Mouse (Mus musculus): ENCODE results near the gene Arg1. TPM values are rescaled to one million over a fixed set of nuclear protein-coding genes. Genes with fewer than 3 reads are reported as not detected.

Arg1 gene
- polyA plus RNA-seq, 1 experiment from 2014 or later, result 2.8 TPM

- no peak for ATAC-seq (ENCODE audit: low FRiP score, low read depth)
- H3K9me3 ChIP-seq, result no peaks in the 10 kb centered on the region
- no peak overlapping the region for H3K4me3 ChIP-seq
- no peaks in the 10 kb centered on the region for H3K4me1 ChIP-seq (replicated peaks)
- no peak overlapping the region for H3K9ac ChIP-seq
- no peaks in the 10 kb centered on the region for H3K36me3 ChIP-seq
- WGBS, result 94% methylated on average over 8 of the region's 8 CpGs
- H3K4me2 ChIP-seq, result no peak overlapping the region
- H3K27ac ChIP-seq (replicated peaks), result no peak overlapping the region
- H3K27me3 ChIP-seq, result no peaks in the 10 kb centered on the region
These were observed 24.3 kb upstream of the Arg1 start for GRCm38 (mm10) chr10:24951575-24951974.

DNA sequence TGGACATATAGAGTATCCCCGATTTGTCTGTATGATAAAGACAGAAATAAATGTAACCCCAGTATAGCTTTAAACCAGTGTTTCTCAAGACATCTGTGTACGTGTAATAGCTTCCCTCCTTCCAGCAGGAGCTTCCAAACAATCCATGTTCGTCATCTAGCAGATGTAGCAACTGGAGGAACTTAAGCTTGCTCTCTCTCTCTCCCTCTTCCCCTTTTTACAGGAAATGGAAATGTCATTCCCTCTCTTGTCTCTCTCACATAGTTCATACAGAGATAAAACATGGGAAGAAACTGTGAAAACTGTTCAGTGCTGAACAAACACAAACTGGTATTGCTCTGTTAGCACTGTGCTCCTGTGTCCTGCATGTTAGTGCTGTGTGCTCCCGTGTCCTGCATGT is 22.9 kb upstream of the Arg1 start:
- H3K4me3 ChIP-seq, result no peak overlapping the region
- no peak overlapping the region for H3K4me2 ChIP-seq
- no peak overlapping the region for H3K9ac ChIP-seq
- H3K4me1 ChIP-seq (replicated peaks), result no peaks in the 10 kb centered on the region
- H3K27me3 ChIP-seq, result no peaks in the 10 kb centered on the region
- no peak overlapping the region for H3K27ac ChIP-seq (replicated peaks)
- H3K9me3 ChIP-seq, result no peaks in the 10 kb centered on the region
- ATAC-seq (ENCODE audit: low FRiP score, low read depth), result no peak
- WGBS, result 82% methylated on average over 4 of the region's 4 CpGs
- no peaks in the 10 kb centered on the region for H3K36me3 ChIP-seq

GRCm38 (mm10) chr10:24948278-24948677 is 21.0 kb upstream of the Arg1 start:
- no peak for ATAC-seq (ENCODE audit: low FRiP score, low read depth)
- no peaks in the 10 kb centered on the region for H3K4me1 ChIP-seq (replicated peaks)
- no peaks in the 10 kb centered on the region for H3K27me3 ChIP-seq
- H3K27ac ChIP-seq (replicated peaks), result no peak overlapping the region
- no peaks in the 10 kb centered on the region for H3K36me3 ChIP-seq
- no peaks in the 10 kb centered on the region for H3K9me3 ChIP-seq
- H3K4me3 ChIP-seq, result no peak overlapping the region
- no peak overlapping the region for H3K9ac ChIP-seq
- no peak overlapping the region for H3K4me2 ChIP-seq
- WGBS, result 87% methylated on average over 8 of the region's 8 CpGs

GRCm38 (mm10) chr10:24947871-24948270 is 20.6 kb upstream of the Arg1 start:
- no peak for ATAC-seq (ENCODE audit: low FRiP score, low read depth)
- Histone ChIP-seq H3K4me2 (no peak overlapping the region), H3K9me3 (no peaks in the 10 kb centered on the region), H3K4me1 (replicated peaks) (no peaks in the 10 kb centered on the region), H3K36me3 (no peaks in the 10 kb centered on the region), H3K27ac (replicated peaks) (no peak overlapping the region), H3K4me3 (no peak overlapping the region), H3K27me3 (no peaks in the 10 kb centered on the region), H3K9ac (no peak overlapping the region)
- 86% methylated on average over 3 of the region's 3 CpGs for WGBS

DNA sequence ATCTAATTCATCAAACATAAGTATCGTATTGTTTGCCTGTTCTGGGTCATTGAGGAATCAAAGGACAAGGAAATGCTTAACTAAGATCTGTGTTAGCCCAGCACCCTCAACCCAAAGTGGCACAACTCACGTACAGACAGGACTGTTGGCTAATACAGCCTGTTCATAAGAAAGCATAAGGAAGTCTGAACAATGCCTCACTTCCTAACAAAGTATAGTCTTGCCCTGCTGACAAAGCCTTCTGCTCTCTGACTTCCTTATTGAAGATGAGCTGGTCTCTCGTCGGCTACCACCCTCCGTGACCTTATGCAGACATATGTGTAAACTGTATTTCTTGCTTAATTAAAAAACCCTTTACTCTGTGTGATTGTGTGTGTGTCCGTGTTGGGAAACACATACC is 2.9 kb upstream of the Arg1 start:
- H3K27ac ChIP-seq (replicated peaks), result no peak overlapping the region
- no peak overlapping the region for H3K9ac ChIP-seq
- H3K9me3 ChIP-seq, result no peaks in the 10 kb centered on the region
- WGBS, result 86% methylated on average over 6 of the region's 6 CpGs
- no peaks in the 10 kb centered on the region for H3K27me3 ChIP-seq
- H3K4me1 ChIP-seq (replicated peaks), result peaks cover 10% of the 10 kb centered on the region
- ATAC-seq (ENCODE audit: low FRiP score, low read depth), result no peak
- no peak overlapping the region for H3K4me2 ChIP-seq
- no peaks in the 10 kb centered on the region for H3K36me3 ChIP-seq
- no peak overlapping the region for H3K4me3 ChIP-seq

GRCm38 (mm10) chr10:24928072-24928471 is 788 bp upstream of the Arg1 start:
- H3K4me3 ChIP-seq, result no peak overlapping the region
- H3K9ac ChIP-seq, result no peak overlapping the region
- no peak overlapping the region for H3K27ac ChIP-seq (replicated peaks)
- H3K4me1 ChIP-seq (replicated peaks), result peaks cover 10% of the 10 kb centered on the region
- 36% methylated on average over 12 of the region's 12 CpGs for WGBS
- H3K27me3 ChIP-seq, result no peaks in the 10 kb centered on the region
- no peak overlapping the region for H3K4me2 ChIP-seq
- H3K9me3 ChIP-seq, result no peaks in the 10 kb centered on the region
- no peaks in the 10 kb centered on the region for H3K36me3 ChIP-seq
- no peak for ATAC-seq (ENCODE audit: low FRiP score, low read depth)

- no peaks in the 10 kb centered on the region for H3K27me3 ChIP-seq
- H3K27ac ChIP-seq (replicated peaks), result no peak overlapping the region
- no peak overlapping the region for H3K9ac ChIP-seq
- H3K9me3 ChIP-seq, result no peaks in the 10 kb centered on the region
- H3K36me3 ChIP-seq, result no peaks in the 10 kb centered on the region
- 33% methylated on average over 10 of the region's 10 CpGs for WGBS
- peak; percentile 75 for ATAC-seq (ENCODE audit: low FRiP score, low read depth)
- no peak overlapping the region for H3K4me3 ChIP-seq
- H3K4me1 ChIP-seq (replicated peaks), result peaks cover 10% of the 10 kb centered on the region
- H3K4me2 ChIP-seq, result 0 out of 2 replicates have a peak overlapping the region, but pooled peaks have one; percentile 9
These were observed 904 bp downstream of the Arg1 start for GRCm38 (mm10) chr10:24926380-24926779.

DNA sequence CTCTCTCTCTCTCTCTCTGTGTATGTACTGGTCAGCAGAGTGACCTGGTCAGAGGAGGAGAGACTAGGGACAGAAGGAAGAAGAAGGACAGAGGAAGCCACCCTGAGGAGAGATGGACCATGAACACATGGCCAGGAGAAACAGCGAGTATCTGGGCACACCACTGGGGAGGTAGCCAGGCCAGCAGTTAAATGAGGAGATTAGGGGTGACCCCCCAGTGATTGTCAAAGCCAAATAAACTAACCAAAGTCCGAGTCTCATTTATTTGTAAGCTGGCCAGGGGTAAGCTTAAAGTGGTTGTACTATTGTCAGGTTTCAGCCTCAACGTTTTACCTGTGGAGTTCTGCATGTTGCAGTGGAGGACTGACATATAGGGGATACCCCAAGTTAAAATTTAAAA is 3.0 kb downstream of the Arg1 start:
- Histone ChIP-seq H3K9me3 (no peaks in the 10 kb centered on the region), H3K9ac (no peak overlapping the region), H3K27me3 (no peaks in the 10 kb centered on the region), H3K27ac (replicated peaks) (no peak overlapping the region), H3K4me3 (no peak overlapping the region), H3K4me2 (no peak overlapping the region), H3K4me1 (replicated peaks) (peaks cover 10% of the 10 kb centered on the region), H3K36me3 (no peaks in the 10 kb centered on the region)
- no peak for ATAC-seq (ENCODE audit: low FRiP score, low read depth)
- WGBS, result 88% methylated on average over 3 of the region's 3 CpGs

- H3K4me1 ChIP-seq (replicated peaks), result peaks cover 10% of the 10 kb centered on the region
- 89% methylated on average over 4 of the region's 4 CpGs for WGBS
- no peak overlapping the region for H3K27ac ChIP-seq (replicated peaks)
- H3K4me2 ChIP-seq, result no peak overlapping the region
- H3K27me3 ChIP-seq, result no peaks in the 10 kb centered on the region
- ATAC-seq (ENCODE audit: low FRiP score, low read depth), result no peak
- H3K9me3 ChIP-seq, result no peaks in the 10 kb centered on the region
- H3K4me3 ChIP-seq, result no peak overlapping the region
- H3K9ac ChIP-seq, result no peak overlapping the region
- H3K36me3 ChIP-seq, result no peaks in the 10 kb centered on the region
These were observed 4.3 kb downstream of the Arg1 start for GRCm38 (mm10) chr10:24922977-24923376.

DNA sequence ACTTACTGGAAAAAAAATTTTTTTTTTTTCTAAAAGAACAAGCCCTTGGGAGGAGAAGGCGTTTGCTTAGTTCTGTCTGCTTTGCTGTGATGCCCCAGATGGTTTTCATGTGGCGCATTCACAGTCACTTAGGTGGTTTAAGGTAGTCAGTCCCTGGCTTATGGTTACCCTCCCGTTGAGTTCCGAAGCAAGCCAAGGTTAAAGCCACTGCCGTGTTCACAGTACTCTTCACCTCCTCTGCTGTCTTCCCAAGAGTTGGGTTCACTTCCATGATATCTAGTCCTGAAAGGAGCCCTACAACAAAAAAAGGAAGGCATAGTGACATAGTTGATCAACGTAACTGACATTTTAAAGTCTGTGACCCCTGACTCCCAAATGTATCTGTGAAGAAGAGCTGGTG is 11.8 kb downstream of the Arg1 start:
- H3K9me3 ChIP-seq, result no peaks in the 10 kb centered on the region
- no peaks in the 10 kb centered on the region for H3K4me1 ChIP-seq (replicated peaks)
- ATAC-seq (ENCODE audit: low FRiP score, low read depth), result no peak
- no peak overlapping the region for H3K4me2 ChIP-seq
- no peak overlapping the region for H3K4me3 ChIP-seq
- WGBS, result 94% methylated on average over 6 of the region's 6 CpGs
- H3K36me3 ChIP-seq, result peaks cover 38% of the 10 kb centered on the region
- H3K27ac ChIP-seq (replicated peaks), result no peak overlapping the region
- H3K27me3 ChIP-seq, result no peaks in the 10 kb centered on the region
- no peak overlapping the region for H3K9ac ChIP-seq

DNA sequence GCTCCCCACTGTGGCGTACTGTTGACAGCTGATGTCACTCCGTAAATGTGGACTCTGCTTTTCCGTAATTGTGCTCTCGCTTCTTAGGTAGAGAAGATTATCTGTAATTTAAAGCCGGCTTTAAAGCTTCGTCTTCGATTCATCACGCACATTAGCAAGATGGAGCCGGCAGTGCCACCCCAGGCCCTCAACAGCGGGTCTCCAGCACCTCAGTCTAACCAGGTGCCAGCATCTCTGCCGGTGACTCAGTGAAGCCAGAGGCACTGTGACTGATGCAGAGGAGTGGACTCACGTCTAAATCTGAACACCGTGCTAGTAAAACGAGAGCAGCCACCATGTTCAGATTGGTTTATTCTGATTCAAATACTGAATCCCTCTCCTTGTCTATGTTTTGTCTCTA is 14.7 kb downstream of the Arg1 start:
- Histone ChIP-seq H3K27ac (replicated peaks) (no peak overlapping the region), H3K9ac (no peak overlapping the region), H3K4me3 (no peak overlapping the region), H3K4me2 (no peak overlapping the region), H3K4me1 (replicated peaks) (no peaks in the 10 kb centered on the region), H3K9me3 (no peaks in the 10 kb centered on the region), H3K36me3 (peaks cover 65% of the 10 kb centered on the region), H3K27me3 (no peaks in the 10 kb centered on the region)
- ATAC-seq (ENCODE audit: low FRiP score, low read depth), result no peak
- 96% methylated on average over 14 of the region's 14 CpGs for WGBS

- 94% methylated on average over 8 of the region's 8 CpGs for WGBS
- H3K4me2 ChIP-seq, result no peak overlapping the region
- H3K36me3 ChIP-seq, result peaks cover 78% of the 10 kb centered on the region
These were observed 16.1 kb downstream of the Arg1 start for GRCm38 (mm10) chr10:24911199-24911598.

GRCm38 (mm10) chr10:24905627-24906026 is 21.7 kb downstream of the Arg1 start:
- ATAC-seq (ENCODE audit: low FRiP score, low read depth), result no peak
- Histone ChIP-seq H3K4me3 (no peak overlapping the region), H3K4me1 (replicated peaks) (no peaks in the 10 kb centered on the region), H3K4me2 (no peak overlapping the region), H3K27me3 (no peaks in the 10 kb centered on the region), H3K9ac (no peak overlapping the region), H3K36me3 (peaks cover 94% of the 10 kb centered on the region), H3K9me3 (no peaks in the 10 kb centered on the region), H3K27ac (replicated peaks) (no peak overlapping the region)
- WGBS, result 95% methylated on average over 10 of the region's 10 CpGs

More at GRCm38 (mm10) chr10:24911199-24911598, 16.1 kb downstream of the Arg1 start:
- no peak overlapping the region for H3K9ac ChIP-seq
- H3K4me1 ChIP-seq (replicated peaks), result no peaks in the 10 kb centered on the region
- H3K27me3 ChIP-seq, result no peaks in the 10 kb centered on the region
- no peak overlapping the region for H3K27ac ChIP-seq (replicated peaks)
- H3K4me3 ChIP-seq, result no peak overlapping the region
- H3K9me3 ChIP-seq, result no peaks in the 10 kb centered on the region
- ATAC-seq (ENCODE audit: low FRiP score, low read depth), result no peak
